33 mouse cellular contexts compared by ENCODE assay signal in the genomic region with DNA sequence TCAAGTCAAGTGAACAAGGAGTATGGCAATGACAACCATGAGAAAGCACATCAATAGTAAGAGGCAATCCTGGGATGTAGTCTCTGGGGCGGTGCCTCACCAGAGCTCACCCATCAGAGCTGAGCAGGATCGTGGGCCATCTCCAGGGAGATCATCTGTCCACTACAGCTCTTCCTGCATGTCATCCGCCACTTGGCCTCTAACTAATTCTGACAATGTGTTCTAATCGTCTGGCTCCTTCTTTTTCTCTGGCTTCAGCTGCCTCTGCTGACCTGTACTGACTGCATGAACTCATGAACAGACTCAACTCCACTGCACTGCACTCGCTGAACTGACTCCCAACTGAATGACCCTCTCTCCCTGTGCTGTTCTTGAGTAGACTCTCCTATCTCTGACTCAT.
"Had no signal": no experiment of that assay in that cellular context is flagged by ENCODE, and none has a peak within 500 bp of the region (broad histone marks: within the 10 kb centered on the region; RNA-seq: fewer than 3 reads in every experiment).

No protein-coding gene starts in this region.

- H3K9ac ChIP-seq: heart, embryonic 12.5 days; heart, embryonic 13.5 days; heart, embryonic 15.5 days; hindbrain, embryonic 12.5 days; hindbrain, embryonic 13.5 days; hindbrain, embryonic 14.5 days; hindbrain, embryonic 15.5 days; intestine, embryonic 15.5 days; kidney, embryonic 15.5 days had no signal

- H3K4me2 ChIP-seq: heart, embryonic 11.5 days; heart, embryonic 12.5 days; heart, embryonic 13.5 days; heart, embryonic 15.5 days; hindbrain, embryonic 12.5 days; hindbrain, embryonic 13.5 days; hindbrain, embryonic 14.5 days; hindbrain, embryonic 15.5 days; intestine, embryonic 15.5 days; kidney, embryonic 15.5 days had no signal

- ATAC-seq: hindbrain, embryonic 16.5 days; hindbrain, postnatal 0 days; inflammation-experienced regulatory T-cells, adult 6 months; intestine, embryonic 15.5 days; intestine, embryonic 16.5 days; intestine, postnatal 0 days had no signal

- DNase-seq: heart, postnatal 14 days; heart, postnatal 36 days; kidney, adult 11 months; kidney, adult 18-20 months; kidney, adult 2 months; kidney, adult 8-10 months; kidney, adult 9 months; kidney, postnatal 10 days; kidney, postnatal 14 days; kidney, postnatal 25 days; kidney, postnatal 36 days; kidney, postnatal 4 days; layer of hippocampus, adult 9-11 months; layer of hippocampus, postnatal 36 days had no signal

- H3K4me3 ChIP-seq: heart, embryonic 12.5 days; heart, embryonic 13.5 days; heart, embryonic 15.5 days; hindbrain, embryonic 10.5 days; hindbrain, embryonic 12.5 days; hindbrain, embryonic 13.5 days; hindbrain, embryonic 15.5 days; intestine, embryonic 15.5 days; kidney, embryonic 15.5 days; layer of hippocampus, adult 2 months; left cerebral cortex, adult 2 months had no signal

- H3K9me3 ChIP-seq: heart, embryonic 12.5 days; heart, embryonic 13.5 days; heart, embryonic 15.5 days; hindbrain, embryonic 10.5 days; hindbrain, embryonic 12.5 days; hindbrain, embryonic 13.5 days; hindbrain, embryonic 15.5 days; intestine, embryonic 15.5 days; kidney, embryonic 15.5 days had no signal

- H3K4me1 ChIP-seq: heart, embryonic 15.5 days; hindbrain, embryonic 10.5 days; hindbrain, embryonic 13.5 days; hindbrain, embryonic 15.5 days; intestine, embryonic 15.5 days; kidney, embryonic 15.5 days had no signal

- H3K36me3 ChIP-seq: heart, embryonic 12.5 days; heart, embryonic 13.5 days; heart, embryonic 15.5 days; hindbrain, embryonic 10.5 days; hindbrain, embryonic 12.5 days; hindbrain, embryonic 13.5 days; hindbrain, embryonic 15.5 days; intestine, embryonic 15.5 days; kidney, embryonic 15.5 days had no signal

- H3K27me3 ChIP-seq: heart, embryonic 12.5 days; heart, embryonic 13.5 days; heart, embryonic 15.5 days; hindbrain, embryonic 12.5 days; hindbrain, embryonic 13.5 days; hindbrain, embryonic 15.5 days; intestine, embryonic 15.5 days; kidney, embryonic 15.5 days had no signal

- H3K27ac ChIP-seq: heart, embryonic 13.5 days; heart, embryonic 15.5 days; hindbrain, embryonic 10.5 days; hindbrain, embryonic 12.5 days; hindbrain, embryonic 13.5 days; hindbrain, embryonic 14.5 days; hindbrain, embryonic 15.5 days; hindbrain, postnatal 0 days; intestine, embryonic 15.5 days; kidney, embryonic 15.5 days; kidney, postnatal 0 days; layer of hippocampus, adult 2 months; left cerebral cortex, adult 2 months had no signal
